Mouse (Mus musculus) liver, embryonic 14.5 days (tissue): ENCODE results near the gene Synj2. TPM values are rescaled to one million over a fixed set of nuclear protein-coding genes. Genes with fewer than 3 reads are reported as not detected.

Source experiments
- ATAC-seq: fragments of 200-750 bp; cut with Nextera tagmentation; 2 replicates; pipeline ENCODE4 v1.8.0; 2017; ENCODE audit warnings: moderate number of reproducible peaks, mild to moderate bottlenecking, moderate library complexity; ENCODE audit not compliant: insufficient read depth
- DNase-seq, 3 experiments: peaks; one replicate each; pipeline ENCODE4 v3.0.0-alpha.2; 2012 to 2013; ENCODE audit warnings: low read depth in 3 of 3, low spot score in 3 of 3
- H3K27ac ChIP-seq: fragments of 300-500 bp; sonication (generic); 2 replicates; pipeline ENCODE4 v1.5.1; 2014; ENCODE audit warnings: moderate library complexity, mild to moderate bottlenecking, control low read depth, inconsistent platforms
- H3K27me3 ChIP-seq: fragments of 300-500 bp; sonication (generic); 2 replicates; pipeline ENCODE4 v1.6.1; 2014; ENCODE audit warnings: mild to moderate bottlenecking, low read length, moderate library complexity; ENCODE audit not compliant: control insufficient read depth, insufficient read depth
- H3K36me3 ChIP-seq: fragments of 300-500 bp; sonication (generic); replicated peaks from 2 replicates; pipeline ENCODE4 v1.6.1; 2014; ENCODE audit warnings: low read depth; ENCODE audit not compliant: control insufficient read depth, insufficient read depth
- H3K4me1 ChIP-seq, 2 experiments: fragments of 200-500 bp in 1 of 2; fragments of 300-500 bp in 1 of 2; sonication (generic) in 1 of 2; replicated peaks; 2 replicates each; pipeline ENCODE4 v1.6.1; 2012 to 2014; ENCODE audit warnings: antibody characterized with exemption in 1 of 2, inconsistent platforms in 1 of 2, low read length in 1 of 2; ENCODE audit not compliant: control insufficient read depth in 2 of 2, insufficient read depth in 2 of 2
- H3K4me2 ChIP-seq: fragments of 300-500 bp; sonication (generic); 2 replicates; pipeline ENCODE4 v1.6.1; 2014; ENCODE audit warnings: low read depth, mild to moderate bottlenecking, control low read depth, moderate library complexity
- H3K4me3 ChIP-seq, 2 experiments: fragments of 200-500 bp in 1 of 2; fragments of 300-500 bp in 1 of 2; sonication (generic) in 1 of 2; 2 replicates each; pipeline ENCODE4 v1.5.1; 2012 to 2014; ENCODE audit warnings: low read depth in 2 of 2, low read length in 2 of 2, mild to moderate bottlenecking in 2 of 2, control low read depth in 1 of 2, inconsistent platforms in 1 of 2, moderate library complexity in 1 of 2; ENCODE audit not compliant: insufficient read depth in 1 of 2
- H3K9ac ChIP-seq: fragments of 300-500 bp; sonication (generic); replicated peaks from 2 replicates; pipeline ENCODE4 v1.6.1; 2014; ENCODE audit warnings: mild to moderate bottlenecking, control low read depth, moderate library complexity
- H3K9me3 ChIP-seq: fragments of 300-500 bp; sonication (generic); 2 replicates; pipeline ENCODE4 v1.6.1; 2016; ENCODE audit warnings: low read length, mixed read lengths; ENCODE audit not compliant: control insufficient read depth
- CTCF ChIP-seq: IDR thresholded peaks from 2 replicates; pipeline ENCODE4 v1.5.1; 2016; ENCODE audit warnings: antibody characterized with exemption, low read depth, control low read depth
- EP300 ChIP-seq: IDR thresholded peaks from 2 replicates; pipeline ENCODE4 v1.6.1; 2016; ENCODE audit warnings: antibody characterized with exemption, low read depth
- WGBS: fragments of 180-500 bp; shearing (Covaris S2); extraction: QIAGEN DNeasy Blood & Tissue Kit; methylation state at CpG from one replicate; pipeline ENCODE4 v1.1.7; 2014; ENCODE audit not compliant: insufficient replicate concordance; 5-methylcytosine and 5-hydroxymethylcytosine counted together
- polyA plus RNA-seq, 2 experiments: library from polyadenylated mRNA; depleted of rRNA in 1 of 2; stranded (reverse) in 1 of 2; unstranded in 1 of 2; fragments of >200 nt; fragmentation: Nextera tagmentation in 1 of 2; extraction: Ambion mirVana in 1 of 2; gene quantifications; 2 replicates each; pipeline versions ENCODE4 v1.2.1 to v1.2.3; 2012 to 2014

The Synj2 gene
- polyA plus RNA-seq, 2 experiments, result 1.6 to 1.9 TPM

- Histone ChIP-seq H3K9me3 (no peaks in the 10 kb centered on the region), H3K9ac (no peak overlapping the region), H3K27me3 (no peaks in the 10 kb centered on the region), H3K4me3 (no peak overlapping the region), H3K27ac (no peak overlapping the region), H3K4me1 (peaks cover 3 to 13% of the 10 kb centered on the region in 2 experiments; a peak in 3 of 4 replicates), H3K4me2 (no peak overlapping the region), H3K36me3 (no peaks in the 10 kb centered on the region)
- WGBS, result 22% methylated on average over 6 of the region's 6 CpGs
- ATAC-seq (no peak), DNase-seq (no peak)
- TF ChIP-seq EP300, result no peak
- TF ChIP-seq CTCF, result no peak
Measured at GRCm38 (mm10) chr17:6001389-6001788, 60.3 kb downstream of the Synj2 start.

DNA sequence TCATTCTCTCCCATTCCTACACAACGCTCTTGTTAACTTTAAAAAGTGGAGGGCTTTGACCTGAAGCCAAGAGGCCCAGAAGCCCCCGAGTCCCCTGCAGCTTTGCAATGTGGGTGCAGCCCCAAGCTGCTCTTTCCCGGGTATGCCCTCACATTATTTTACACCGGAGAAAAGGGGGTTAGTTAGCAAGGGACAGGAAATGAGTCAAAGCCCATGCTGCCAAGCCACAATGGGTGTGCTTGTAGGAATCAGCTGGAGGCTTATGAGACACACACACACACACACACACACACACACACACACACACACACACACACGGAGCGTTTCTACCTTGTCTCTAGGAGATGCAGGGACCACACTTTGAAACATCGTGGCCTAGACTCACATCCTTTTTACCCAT, 60.8 kb downstream of the Synj2 start:
- Histone ChIP-seq H3K36me3 (no peaks in the 10 kb centered on the region), H3K4me1 (peaks cover 3 to 14% of the 10 kb centered on the region in 2 experiments; a peak in 3 of 4 replicates), H3K27me3 (no peaks in the 10 kb centered on the region), H3K4me3 (no peak overlapping the region), H3K27ac (no peak overlapping the region), H3K4me2 (no peak overlapping the region), H3K9ac (no peak overlapping the region), H3K9me3 (no peaks in the 10 kb centered on the region)
- ATAC-seq (no peak), DNase-seq (no peak)
- TF ChIP-seq CTCF (no peak), EP300 (no peak)
- WGBS, result 35% methylated on average over 7 of the region's 7 CpGs

- Histone ChIP-seq H3K9ac (no peak overlapping the region), H3K27me3 (no peaks in the 10 kb centered on the region), H3K4me1 (peaks cover 3 to 14% of the 10 kb centered on the region in 2 experiments; a peak in 3 of 4 replicates), H3K4me3 (no peak overlapping the region), H3K27ac (no peak overlapping the region), H3K4me2 (no peak overlapping the region), H3K36me3 (no peaks in the 10 kb centered on the region), H3K9me3 (no peaks in the 10 kb centered on the region)
- 68% methylated on average over 6 of the region's 6 CpGs for WGBS
- no peak for ATAC-seq
- DNase-seq, result no peak
- TF ChIP-seq CTCF, result no peak
- TF ChIP-seq EP300, result no peak
Measured at GRCm38 (mm10) chr17:6002563-6002962, 61.5 kb downstream of the Synj2 start.

- no peaks in the 10 kb centered on the region for H3K36me3 ChIP-seq
- H3K9ac ChIP-seq, result no peak overlapping the region
- TF ChIP-seq EP300 (no peak), CTCF (no peak)
- H3K4me2 ChIP-seq, result no peak overlapping the region
- 39% methylated on average over 6 of the region's 6 CpGs for WGBS
- H3K27ac ChIP-seq, result no peak overlapping the region
- no peaks in the 10 kb centered on the region for H3K9me3 ChIP-seq
- no peaks in the 10 kb centered on the region for H3K27me3 ChIP-seq
- H3K4me3 ChIP-seq, result no peak overlapping the region
- DNase-seq (no peak), ATAC-seq (no peak)
- peaks cover 3 to 15% of the 10 kb centered on the region in 2 experiments; a peak in 3 of 4 replicates for H3K4me1 ChIP-seq
Measured at GRCm38 (mm10) chr17:6003661-6004060, 62.6 kb downstream of the Synj2 start.

GRCm38 (mm10) chr17:6005246-6005637, 64.2 kb downstream of the Synj2 start:
- H3K4me2 ChIP-seq, result no peak overlapping the region; the same call in 1 of the 2 replicates
- peaks cover 3 to 18% of the 10 kb centered on the region in 2 experiments; a peak in 3 of 4 replicates for H3K4me1 ChIP-seq
- WGBS, result 14% methylated on average over 11 of the region's 14 CpGs
- H3K4me3 ChIP-seq, result no peak overlapping the region
- no peaks in the 10 kb centered on the region for H3K9me3 ChIP-seq
- TF ChIP-seq CTCF, result no peak
- TF ChIP-seq EP300, result no peak
- H3K9ac ChIP-seq, result no peak overlapping the region
- no peaks in the 10 kb centered on the region for H3K27me3 ChIP-seq
- H3K27ac ChIP-seq, result no peak overlapping the region
- DNase-seq, result no peak
- ATAC-seq, result peak; percentile 75
- no peaks in the 10 kb centered on the region for H3K36me3 ChIP-seq
